Mouse (Mus musculus) adrenal gland, postnatal 14 days (tissue): ENCODE data around the gene Set. TPM values are rescaled to one million over a fixed set of nuclear protein-coding genes. Genes with fewer than 3 reads are reported as not detected.
"Not testable (repeated sequence)": the region's sequence is repeated elsewhere in the genome, so short reads cannot be mapped to it uniquely, and the experiment has no call there.

ENCODE experiments used
- DNase-seq: peaks from one replicate; pipeline ENCODE4 v3.0.0; 2021; ENCODE audit warnings: mixed read lengths
- long read RNA-seq, 2 experiments: library from polyadenylated mRNA; stranded (forward); transcript quantifications; one replicate each; pipeline ENCODE4 v2.0.0; 2021
- total RNA-seq: library from RNA; stranded (reverse); gene quantifications from 2 replicates; pipeline ENCODE4 v1.2.3, GENCODE M21; 2021

The Set gene
- total RNA-seq = 250 and 278 TPM in 2 replicates
- long read RNA-seq, experiment 1, transcript Set-201 (8 exons, 2,834 nt) = major isoform, 234 of 318 reads
- long read RNA-seq, experiment 1, transcript Set-202 (8 exons, 2,824 nt) = minor isoform, 49 of 318 reads
- long read RNA-seq, experiment 1, partial matches to known transcripts = 6 of 318 reads
- long read RNA-seq, experiment 1, other reads (novel, unspliced or antisense) = 27 of 318 reads
- long read RNA-seq, experiment 2, transcript Set-202 (8 exons, 2,824 nt) = minor isoform, 30 of 224 reads
- long read RNA-seq, experiment 2, transcript Set-201 (8 exons, 2,834 nt) = major isoform, 168 of 224 reads
- long read RNA-seq, experiment 2, partial matches to known transcripts = 6 of 224 reads
- long read RNA-seq, experiment 2, other reads (novel, unspliced or antisense) = 18 of 224 reads

DNA sequence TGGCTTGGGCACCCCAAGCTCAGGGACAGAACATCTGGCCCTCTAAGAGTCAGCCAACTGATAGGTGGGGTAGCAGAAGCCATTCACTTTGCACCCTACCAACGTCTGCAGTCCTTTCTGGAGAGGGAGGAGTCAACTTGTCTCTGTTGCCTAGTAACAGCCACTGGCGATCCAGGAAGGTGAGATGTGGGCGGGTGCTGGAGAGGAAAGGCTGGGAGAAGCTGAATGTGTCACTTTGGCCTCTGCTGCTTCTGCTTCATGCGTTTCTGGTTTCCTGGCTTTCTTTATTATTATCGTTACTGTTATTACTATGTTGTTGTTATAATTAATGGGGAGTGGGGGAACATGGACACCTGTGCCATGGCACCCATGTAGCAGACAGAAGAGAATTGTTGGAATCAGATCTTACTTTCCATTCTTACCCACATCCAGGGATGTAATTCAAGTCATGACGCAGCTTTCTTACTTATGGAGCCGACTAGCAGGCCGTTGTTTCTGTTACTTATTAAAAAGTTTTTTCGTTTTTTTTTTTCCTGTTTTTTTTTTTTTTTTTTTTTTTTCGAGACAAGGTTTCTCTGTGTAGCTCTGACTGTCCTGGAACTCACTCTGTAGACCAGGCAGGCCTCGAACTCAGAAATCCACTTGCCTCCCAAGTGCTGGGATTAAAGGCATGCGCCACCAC, at the start of gene Set:
Set (plus strand) TSS at position 156 of the 682 bp plus-strand sequence.
- peak; percentile 84 for DNase-seq

DNA sequence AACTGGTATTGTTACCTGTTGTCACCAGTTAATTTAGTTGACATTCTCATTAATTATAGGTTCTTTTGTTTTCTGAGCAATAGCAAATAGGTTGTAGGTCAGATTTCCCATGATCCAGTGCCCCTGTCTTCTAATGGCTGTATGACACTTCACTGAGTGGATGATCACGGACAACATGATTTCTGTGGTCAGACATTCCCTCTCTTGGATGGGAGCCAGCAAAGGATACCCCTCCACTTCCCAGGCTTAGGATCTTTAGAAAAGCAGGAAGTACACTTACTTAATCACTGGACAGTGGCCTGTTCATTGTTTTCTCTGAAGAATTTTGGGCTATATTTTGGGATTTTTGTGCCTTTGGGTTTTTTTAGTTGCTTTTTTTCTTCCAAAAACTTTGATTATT, 48.1 kb upstream of the Set start:
- DNase-seq = no peak

DNA sequence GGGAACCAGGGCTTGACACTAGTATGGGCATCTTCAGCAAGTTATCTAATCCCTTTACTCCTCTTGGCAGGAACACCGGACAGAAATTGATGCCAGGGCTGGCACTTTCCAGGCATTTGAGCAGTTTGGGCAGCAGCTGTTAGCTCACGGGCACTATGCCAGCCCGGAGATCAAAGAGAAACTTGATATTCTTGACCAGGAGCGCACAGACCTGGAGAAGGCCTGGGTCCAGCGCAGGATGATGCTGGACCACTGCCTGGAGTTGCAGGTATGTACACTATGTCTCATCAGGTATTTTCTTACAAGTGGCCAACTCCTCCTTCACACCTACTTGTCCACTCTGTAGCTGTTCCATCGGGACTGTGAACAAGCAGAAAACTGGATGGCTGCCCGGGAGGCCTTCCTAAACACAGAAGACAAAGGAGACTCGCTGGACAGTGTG, 46.3 kb upstream of the Set start:
- peak; percentile 79 for DNase-seq

DNA sequence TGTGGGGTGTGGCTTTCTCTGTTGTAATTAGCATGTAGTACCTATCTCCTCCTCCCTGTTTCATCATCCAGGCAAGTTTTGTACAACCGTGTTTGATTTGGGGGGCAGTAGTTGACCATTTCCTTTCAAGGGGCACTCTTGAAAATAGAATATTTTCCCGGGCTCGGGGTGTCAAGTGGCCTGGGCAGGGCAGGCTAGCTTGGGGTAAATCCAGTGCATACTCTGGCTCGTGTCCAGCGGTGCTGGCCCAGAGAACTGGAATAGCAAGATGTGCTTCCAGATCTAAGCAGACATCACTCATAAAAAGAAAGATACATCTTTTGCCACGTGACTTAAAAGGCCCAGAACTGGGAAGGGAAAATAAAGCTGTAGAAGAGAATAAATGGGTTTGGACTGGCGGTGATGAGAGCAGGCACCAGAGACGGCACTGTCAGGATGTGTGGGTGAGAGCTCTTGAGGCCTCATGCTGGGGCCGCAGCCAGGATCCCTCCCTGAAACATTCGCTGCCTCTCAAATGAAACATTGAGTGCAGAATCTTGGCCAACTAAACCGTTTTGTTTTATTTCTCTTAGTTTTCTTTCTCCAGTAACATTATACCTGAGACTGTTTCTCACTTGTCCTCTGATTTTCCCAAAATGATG, 42.7 kb upstream of the Set start:
- no peak for DNase-seq

DNA sequence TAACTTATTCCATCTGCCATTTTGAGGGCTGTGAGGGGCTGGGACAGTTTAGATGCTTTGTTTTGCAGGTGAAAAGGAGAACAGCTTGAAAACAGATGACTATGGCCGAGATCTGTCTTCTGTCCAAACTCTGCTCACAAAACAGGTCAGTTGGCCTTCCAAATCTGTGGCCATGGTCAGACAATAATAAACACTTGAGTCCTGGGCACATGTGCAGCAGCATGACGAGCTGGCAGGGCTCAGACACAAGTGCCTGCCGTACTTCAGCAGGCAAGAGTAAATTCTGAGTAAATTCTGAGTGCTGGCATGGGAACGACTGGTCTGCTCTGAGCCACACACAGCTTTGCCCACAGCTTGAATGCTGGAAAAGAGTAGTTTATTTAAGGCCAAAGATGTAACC, 31.7 kb upstream of the Set start:
- no peak for DNase-seq

DNA sequence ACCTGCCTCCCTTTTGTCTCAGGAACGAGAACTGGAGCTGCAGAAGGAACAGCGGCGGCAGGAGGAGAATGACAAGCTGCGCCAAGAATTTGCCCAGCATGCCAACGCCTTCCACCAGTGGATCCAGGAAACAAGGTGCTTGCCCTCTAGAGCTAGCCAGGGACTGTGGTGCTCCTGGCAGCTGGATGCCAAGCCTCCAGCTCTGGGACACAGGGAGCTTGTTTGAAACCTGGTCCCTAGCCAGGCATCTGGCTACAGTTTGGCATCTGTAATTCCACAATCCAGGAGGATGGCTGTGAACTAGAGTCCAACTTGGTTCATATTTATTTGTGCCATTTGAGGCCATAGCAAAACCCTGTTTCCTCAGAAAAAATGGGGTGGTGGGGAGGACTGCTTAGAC, 30.2 kb upstream of the Set start:
- no peak for DNase-seq

DNA sequence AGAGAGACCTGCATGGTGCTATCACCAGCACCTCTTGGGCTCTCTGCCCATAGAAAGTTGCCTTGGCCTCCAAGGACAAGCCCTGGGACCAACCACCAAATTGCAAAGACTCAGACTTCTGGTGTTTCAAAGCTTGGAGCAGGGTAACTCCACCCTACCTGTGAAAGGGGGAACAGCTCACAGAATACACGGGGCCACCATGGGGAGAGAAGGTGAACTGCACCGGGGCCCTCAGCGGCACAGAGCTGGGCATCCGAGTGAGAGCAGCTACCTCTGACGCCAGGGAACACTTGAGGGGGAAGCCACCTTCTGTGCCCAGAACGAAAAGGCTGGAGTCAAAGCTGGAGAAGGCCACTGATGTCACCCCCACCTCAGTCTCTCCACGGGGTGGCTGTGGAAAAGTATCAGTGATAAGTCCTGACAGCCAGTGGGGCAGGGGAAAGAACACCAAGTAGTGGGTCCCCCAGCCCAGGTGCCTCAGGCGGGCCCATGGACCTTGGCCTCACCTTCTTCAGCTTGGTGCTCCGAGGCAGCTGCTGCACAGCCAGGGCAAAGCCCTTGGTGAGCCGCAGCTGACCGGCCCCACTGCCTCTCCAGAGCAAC, 24.8 kb upstream of the Set start:
- DNase-seq = peak; percentile 44

DNA sequence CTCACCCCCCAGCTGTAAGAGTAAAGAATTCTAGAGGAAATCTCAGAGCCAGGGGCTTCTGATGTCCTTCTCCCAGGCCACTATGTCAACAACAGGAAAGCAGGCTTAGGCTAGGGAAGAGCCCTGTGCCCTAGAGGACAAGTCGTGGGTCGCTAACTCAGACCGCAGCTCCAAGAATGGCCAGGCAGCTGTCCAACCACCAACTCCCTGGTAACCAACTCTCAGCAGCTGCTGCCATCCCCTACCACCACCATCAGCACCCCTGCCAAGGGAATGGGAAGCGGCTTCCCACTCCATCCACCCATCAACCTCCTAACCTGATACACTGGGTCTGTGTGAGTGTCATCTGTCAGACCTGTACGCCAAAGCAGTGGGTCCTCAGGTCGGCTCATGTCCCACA, 24.2 kb upstream of the Set start:
- DNase-seq = no peak

DNA sequence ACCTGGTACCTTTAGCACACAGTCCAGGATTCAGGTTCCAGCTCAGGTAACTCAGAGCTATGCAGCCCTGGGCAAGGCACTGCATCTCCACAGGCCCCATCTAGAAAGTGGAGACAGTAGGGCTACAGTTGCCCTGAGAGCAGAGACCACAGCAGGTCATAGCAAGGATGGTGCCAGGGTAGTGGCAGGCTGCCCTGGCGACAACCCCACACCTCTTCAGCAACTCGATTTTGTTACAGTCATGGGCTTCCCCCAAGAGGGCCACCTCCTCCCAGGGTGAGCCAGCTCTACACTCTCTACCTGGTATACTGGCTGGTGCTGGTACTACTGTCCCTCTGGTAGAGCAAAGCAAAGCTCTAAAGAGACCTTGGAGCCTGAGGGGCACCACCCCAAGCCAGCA, 19.4 kb upstream of the Set start:
- peak; percentile 32 for DNase-seq

DNA sequence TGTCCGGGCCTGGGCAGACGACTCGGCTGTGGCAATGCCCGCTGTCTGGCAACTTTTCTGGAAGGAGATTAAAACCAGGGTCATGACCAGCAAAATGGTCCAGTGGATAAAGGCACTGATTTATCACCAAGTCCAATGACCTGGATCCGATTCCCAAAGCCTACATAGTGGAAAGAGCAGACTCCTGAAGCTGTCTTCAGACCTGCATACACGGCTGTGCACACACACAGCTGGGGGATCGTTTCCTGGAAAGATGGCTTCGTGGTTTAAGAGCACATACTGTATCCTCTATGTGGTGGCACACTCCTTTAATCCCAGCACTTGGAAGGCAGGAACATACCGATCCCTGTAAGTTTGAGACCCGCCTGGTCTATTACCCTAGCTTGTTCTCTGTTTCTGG, 18.8 kb upstream of the Set start:
- no peak for DNase-seq

DNA sequence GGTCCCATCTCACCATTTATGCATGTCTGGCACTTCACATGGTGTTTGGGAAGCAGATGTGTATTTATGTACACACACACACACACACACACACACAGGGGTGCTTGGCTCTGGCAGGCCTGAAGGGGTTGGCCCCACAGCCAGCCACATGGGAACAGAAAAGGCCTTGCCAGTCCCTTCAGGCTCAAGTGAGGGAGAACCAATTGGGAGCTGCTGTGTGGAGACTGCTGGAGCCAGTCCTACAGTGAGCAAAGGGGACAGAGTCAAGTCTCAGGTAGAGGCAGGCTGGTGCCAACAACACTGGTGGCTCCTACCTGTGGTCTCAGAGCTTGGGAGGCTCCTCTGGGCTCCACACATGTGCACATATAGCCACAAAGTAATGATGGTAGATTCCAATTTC, 17.5 kb upstream of the Set start:
- peak; percentile 41 for DNase-seq

DNA sequence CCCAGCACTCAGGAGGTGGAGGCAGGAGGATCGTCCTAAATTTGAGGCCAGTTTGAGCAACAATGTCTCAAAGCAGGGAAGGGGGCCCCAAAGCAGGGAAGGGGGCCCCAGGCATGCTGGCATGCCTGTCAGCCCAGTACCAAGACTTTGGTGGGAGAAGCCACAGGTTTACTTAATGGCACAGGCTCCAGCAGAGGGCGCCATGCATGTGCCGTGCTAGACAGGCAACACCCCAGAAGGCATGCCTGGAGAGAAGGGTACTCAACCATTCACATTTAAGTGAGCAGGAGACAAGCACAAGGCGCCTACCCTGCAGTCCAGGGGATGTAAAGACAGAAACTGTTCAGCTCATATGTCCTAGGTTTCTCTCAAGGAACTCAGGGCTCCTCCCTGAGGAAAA, 14.7 kb upstream of the Set start:
- peak; percentile 91 for DNase-seq

DNA sequence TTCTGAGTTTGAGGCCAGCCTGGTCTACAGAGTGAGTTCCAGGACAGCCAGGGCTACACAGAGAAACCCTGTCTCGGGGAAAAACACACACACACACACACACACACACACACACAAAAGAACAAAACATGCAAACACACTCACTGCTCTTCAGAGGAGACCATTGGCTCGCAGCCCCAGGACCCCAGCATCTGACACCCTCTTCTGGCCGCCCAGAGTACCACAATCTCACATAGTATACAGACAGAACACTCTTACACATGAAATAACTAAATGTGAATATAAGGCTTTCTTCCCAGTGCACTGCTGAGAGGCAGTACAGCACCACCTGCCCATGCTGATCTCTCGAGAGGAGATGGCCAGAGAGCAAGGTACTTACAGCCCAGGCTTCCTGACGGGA, 12.6 kb upstream of the Set start:
- no peak for DNase-seq

DNA sequence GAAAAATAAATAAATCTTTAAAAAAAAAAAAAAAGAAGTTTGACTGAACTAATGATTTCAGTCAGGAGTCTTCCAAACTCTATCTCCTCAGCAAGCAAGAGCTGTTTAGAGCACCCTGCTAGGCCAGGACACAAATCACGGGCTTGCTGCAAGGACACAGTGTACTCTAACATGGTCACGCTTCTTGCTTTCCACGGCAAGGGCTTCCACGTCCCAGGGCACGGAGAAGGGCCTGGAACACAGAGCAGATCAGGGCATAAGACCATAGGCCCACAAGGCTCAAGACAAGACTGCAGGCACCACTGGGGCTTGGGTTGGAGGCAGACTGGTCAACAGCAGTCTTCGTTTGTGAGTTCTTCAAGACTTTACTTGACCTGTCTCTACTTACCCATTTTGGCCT, 10.1 kb upstream of the Set start:
- DNase-seq = no peak

DNA sequence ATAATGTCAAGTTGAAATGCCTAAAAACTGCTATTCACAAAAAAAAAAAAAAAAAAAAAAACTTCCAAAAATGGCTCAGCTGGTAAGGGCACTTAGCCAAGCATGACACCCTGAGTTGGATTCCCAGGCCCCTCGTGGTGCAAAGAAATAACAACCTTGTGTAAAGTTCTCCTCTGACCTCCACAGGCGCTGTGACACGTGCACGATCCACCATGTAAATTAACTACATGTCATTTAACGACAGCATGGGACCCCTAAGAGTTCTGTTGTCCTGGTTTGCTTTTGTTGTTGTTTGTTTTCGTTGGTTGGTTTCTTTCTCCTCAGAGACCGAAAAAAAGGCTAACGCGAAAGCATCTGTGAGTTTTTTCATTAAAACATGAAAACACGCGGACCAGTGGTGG, 9.1 kb upstream of the Set start:
- peak; percentile 62 for DNase-seq

DNA sequence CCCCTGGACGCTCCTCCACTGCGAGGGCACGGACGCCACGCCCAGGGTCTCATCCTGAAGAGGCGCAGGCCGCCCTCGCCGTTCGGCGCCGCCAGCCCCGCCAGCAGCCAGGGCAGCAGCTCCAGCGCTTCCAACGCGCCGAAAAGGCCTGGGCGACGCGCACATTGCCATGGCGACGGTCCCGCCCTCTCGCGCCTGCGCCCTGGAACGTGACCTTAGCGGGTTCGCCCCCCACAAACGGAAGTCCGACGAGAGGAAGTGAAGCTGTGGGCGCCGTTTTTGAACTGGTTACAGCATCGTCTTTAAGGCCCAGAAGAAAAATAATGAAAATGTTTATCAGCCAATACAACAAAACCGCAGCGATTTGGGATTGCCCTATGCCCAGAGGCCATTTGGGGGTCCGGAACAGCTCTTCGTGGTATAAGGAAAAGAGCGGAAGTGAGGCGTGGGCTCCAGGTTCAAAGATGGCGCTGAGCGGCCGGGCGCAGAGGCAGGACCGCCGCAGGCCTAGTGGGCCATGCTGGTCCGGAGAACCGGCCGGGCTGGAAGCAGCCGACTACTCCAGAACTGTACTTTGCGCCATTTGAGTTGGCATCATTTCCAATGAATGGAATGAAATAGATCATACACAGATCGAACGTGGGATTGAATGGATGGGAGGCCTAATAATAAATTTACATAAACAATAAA, 8.3 kb upstream of the Set start, which contains the start of gene Wdr34:
Wdr34 (minus strand) TSS at position 183 of the 690 bp plus-strand sequence.
- DNase-seq = peak; percentile 99

DNA sequence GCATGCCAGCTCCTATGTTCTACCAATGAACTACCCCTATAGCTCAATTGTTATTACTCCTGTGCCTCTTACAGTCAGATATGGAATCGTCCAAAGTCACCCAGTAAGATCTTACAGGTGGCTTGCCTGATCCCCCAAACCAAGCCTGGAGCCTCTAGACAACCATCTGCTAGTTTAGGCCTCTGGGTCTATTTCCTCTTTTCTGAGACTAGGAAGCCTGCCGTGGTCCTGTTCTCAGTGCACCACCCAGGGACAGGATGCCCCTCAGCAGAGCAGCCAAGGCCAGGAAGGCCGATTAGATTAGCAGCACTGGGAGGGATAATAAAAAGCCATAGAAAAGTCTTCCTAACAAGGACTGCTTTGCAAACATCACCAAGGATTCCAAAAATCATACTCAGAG, 7.3 kb upstream of the Set start:
- no peak for DNase-seq

DNA sequence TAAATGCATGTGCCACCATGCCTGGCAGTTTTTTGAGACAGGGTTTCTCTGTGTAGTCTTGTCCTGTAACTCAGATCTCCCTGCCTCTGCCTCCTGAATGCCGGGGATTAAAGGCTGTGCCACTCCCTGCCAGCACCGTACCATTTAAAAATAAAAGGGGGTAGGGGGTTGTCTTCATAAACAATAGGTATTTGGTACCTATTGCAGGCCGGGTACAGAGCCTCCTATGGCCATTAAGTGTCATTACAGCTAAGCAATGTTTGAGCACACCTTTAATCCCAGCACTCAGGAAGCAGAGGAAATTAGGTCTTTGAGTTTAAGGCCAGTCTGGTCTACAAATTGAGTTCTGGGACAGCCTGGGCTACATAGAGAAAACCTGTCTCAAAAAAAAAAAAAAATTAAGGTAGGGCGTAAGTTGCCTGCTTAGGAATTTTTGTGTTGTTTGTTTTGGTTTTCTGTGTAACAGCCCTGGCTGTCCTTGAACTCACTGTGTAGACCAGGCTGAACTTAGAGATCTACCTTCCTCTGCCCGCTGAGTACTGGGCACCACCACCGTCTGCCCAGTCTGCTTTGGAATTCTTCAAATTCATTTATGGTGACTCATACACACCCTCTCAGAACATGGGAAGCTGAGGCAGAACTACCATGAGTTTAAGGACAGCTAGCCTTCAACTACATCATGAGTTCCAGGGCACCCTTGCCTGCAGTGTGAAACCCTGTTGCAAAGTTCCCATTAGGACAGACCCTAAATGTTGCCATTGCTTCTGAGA, 5.0 kb upstream of the Set start:
- no peak for DNase-seq

DNA sequence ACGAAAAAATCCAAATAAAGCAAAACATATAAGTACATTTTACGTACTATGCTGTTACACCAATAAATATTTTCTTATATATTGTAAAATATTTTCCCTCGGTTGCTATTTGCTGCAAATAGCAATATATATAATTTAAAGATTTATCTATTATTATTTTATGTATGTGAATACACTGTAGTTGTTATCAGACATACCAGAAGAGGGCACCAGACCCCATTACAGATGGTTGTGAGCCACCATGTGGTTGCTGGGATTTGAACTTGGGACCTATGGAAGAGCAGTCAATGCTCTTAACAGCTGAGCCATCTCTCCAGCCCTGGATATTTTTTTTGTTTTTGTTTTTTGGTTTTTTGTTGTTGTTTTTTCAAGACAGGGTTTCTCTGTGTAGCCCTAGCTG, 1.9 kb upstream of the Set start:
- DNase-seq = not testable (repeated sequence)

DNA sequence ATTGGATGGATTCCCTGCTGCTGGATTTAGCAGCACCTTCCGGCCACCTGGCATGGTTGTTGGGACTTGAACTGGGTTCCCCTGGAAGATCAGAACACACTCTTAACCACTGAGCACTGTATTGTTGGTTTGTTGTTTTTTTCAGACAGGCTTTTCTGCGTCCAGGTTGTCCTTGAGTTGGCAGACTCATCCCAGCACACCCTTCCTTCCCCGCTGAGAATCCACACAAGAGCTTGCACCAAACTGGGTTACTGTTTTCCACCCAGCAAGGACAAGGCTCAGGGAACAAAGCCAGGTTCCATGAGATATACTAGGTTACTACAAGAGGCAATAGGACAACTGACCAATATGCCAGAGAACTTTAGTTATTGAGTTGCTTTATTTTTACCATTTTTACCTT, 442 bp upstream of the Set start:
- peak; percentile 67 for DNase-seq

DNA sequence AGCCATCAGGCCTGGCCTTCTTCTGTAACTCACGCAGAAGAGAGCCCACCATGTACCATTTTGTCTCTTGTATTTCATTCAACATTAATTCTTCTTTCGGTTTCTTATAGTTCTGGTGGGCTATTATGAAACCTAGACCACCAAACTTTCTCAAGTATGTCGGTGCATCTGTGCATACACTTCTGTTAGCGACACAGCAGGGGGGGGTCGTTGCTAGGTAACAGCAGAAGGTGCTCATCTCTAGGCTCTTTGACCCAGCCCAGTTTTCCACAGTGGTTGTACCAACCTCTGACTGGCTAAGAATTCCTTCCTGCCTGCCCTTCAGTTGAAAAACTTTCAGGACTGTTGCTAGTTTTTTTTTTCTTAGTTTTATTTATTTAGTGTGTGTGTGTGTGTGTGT, 1.2 kb downstream of the Set start:
- no peak for DNase-seq
